Mouse (Mus musculus): Measurements from ENCODE around the gene Sumo1.
A peak's percentile ranks its signal among the peaks of the same experiment; 100 is the strongest.

Sumo1 gene

GRCm38 (mm10) chr1:59592359-59592758 is 78.3 kb downstream of the Sumo1 start:
- no peak for DNase-seq

- DNase-seq = no peak
These were observed 81.4 kb downstream of the Sumo1 start for GRCm38 (mm10) chr1:59589271-59589670.

GRCm38 (mm10) chr1:59584656-59585410 is 85.8 kb downstream of the Sumo1 start:
- DNase-seq = peak; percentile 76

- DNase-seq = no peak
These were observed 89.8 kb downstream of the Sumo1 start for GRCm38 (mm10) chr1:59580880-59581279.

- no peak for DNase-seq
These were observed 90.4 kb downstream of the Sumo1 start for GRCm38 (mm10) chr1:59580131-59580751.

- peak; percentile 81 for DNase-seq
These were observed 91.3 kb downstream of the Sumo1 start for GRCm38 (mm10) chr1:59579327-59579726.

GRCm38 (mm10) chr1:59578770-59579169 is 91.9 kb downstream of the Sumo1 start:
- DNase-seq = no peak

GRCm38 (mm10) chr1:59574262-59575187 is 96.1 kb downstream of the Sumo1 start:
- no peak for DNase-seq

- DNase-seq = no peak
These were observed 96.8 kb downstream of the Sumo1 start for GRCm38 (mm10) chr1:59573843-59574242.

- no peak for DNase-seq
These were observed 99.1 kb downstream of the Sumo1 start for GRCm38 (mm10) chr1:59571502-59571901.

GRCm38 (mm10) chr1:59570767-59571166 is 99.9 kb downstream of the Sumo1 start:
- no peak for DNase-seq

- DNase-seq = no peak
These were observed 101.3 kb downstream of the Sumo1 start for GRCm38 (mm10) chr1:59569301-59569700.

- no peak for DNase-seq
These were observed 102.4 kb downstream of the Sumo1 start for GRCm38 (mm10) chr1:59568283-59568682.

GRCm38 (mm10) chr1:59567521-59567920 is 103.1 kb downstream of the Sumo1 start:
- DNase-seq = peak; percentile 80

GRCm38 (mm10) chr1:59566926-59567325 is 103.7 kb downstream of the Sumo1 start:
- DNase-seq = peak; percentile 93

- DNase-seq = peak; percentile 59
These were observed 104.4 kb downstream of the Sumo1 start for GRCm38 (mm10) chr1:59566281-59566680.

GRCm38 (mm10) chr1:59565804-59566203 is 104.8 kb downstream of the Sumo1 start:
- no peak for DNase-seq

GRCm38 (mm10) chr1:59563581-59563980 is 107.1 kb downstream of the Sumo1 start:
- no peak for DNase-seq

- no peak for DNase-seq
These were observed 116.9 kb downstream of the Sumo1 start for GRCm38 (mm10) chr1:59553708-59554107.

- DNase-seq = no peak
These were observed 119.6 kb downstream of the Sumo1 start for GRCm38 (mm10) chr1:59550996-59551395.

GRCm38 (mm10) chr1:59550227-59550626 is 120.4 kb downstream of the Sumo1 start:
- no peak for DNase-seq

GRCm38 (mm10) chr1:59549036-59549675 is 121.5 kb downstream of the Sumo1 start:
- no peak for DNase-seq

GRCm38 (mm10) chr1:59548486-59548885 is 122.1 kb downstream of the Sumo1 start:
- DNase-seq = no peak
